Mouse (Mus musculus) left cerebral cortex, postnatal 4 days (tissue): ENCODE data around the gene Acp5. TPM values are rescaled to one million over a fixed set of nuclear protein-coding genes. Genes with fewer than 3 reads are reported as not detected.
A peak's percentile ranks its signal among the peaks of the same experiment; 100 is the strongest.
"Not testable (repeated sequence)": the region's sequence is repeated elsewhere in the genome, so short reads cannot be mapped to it uniquely, and the experiment has no call there.

Experiments
- DNase-seq: peaks from one replicate; pipeline ENCODE4 v3.0.0-alpha.2; 2022
- intact Hi-C: fragments of 180-260 bp; cut with DNase I; formaldehyde crosslinking; loops from one replicate; pipeline ENCODE4 v1.15.1; 2025
- total RNA-seq, 2 experiments: library from RNA; stranded (reverse); gene quantifications; 2 replicates each; pipeline ENCODE4 v1.2.3; 2021

Acp5 gene
- total RNA-seq, result under 1 TPM; 0.26 to 0.38 TPM

- intact Hi-C loops, result no loop called here
- DNase-seq, result no peak
These were observed at the start of gene Acp5 for GRCm38 (mm10) chr9:22135644-22136390. Gene Acp5 (minus strand): TSS chr9:22135711.

GRCm38 (mm10) chr9:22172318-22172717 lies 36.8 kb upstream of the Acp5 start:
- intact Hi-C loops, result no loop called here
- DNase-seq, result no peak

GRCm38 (mm10) chr9:22169327-22169726 lies 33.8 kb upstream of the Acp5 start:
- DNase-seq, result no peak
- intact Hi-C loops, result no loop called here

- DNase-seq, result no peak
- intact Hi-C loops, result no loop called here
These were observed 32.2 kb upstream of the Acp5 start for GRCm38 (mm10) chr9:22167751-22168150.

GRCm38 (mm10) chr9:22166686-22167085 lies 31.2 kb upstream of the Acp5 start:
- intact Hi-C loops, result no loop called here
- DNase-seq, result no peak

- intact Hi-C loops, result no loop called here
- DNase-seq, result no peak
These were observed 30.5 kb upstream of the Acp5 start for GRCm38 (mm10) chr9:22165964-22166363.

- intact Hi-C loops, result no loop called here
- DNase-seq, result peak; percentile 36
These were observed 29.5 kb upstream of the Acp5 start for GRCm38 (mm10) chr9:22164711-22165668.

- intact Hi-C loops, result no loop called here
- DNase-seq, result no peak
These were observed 27.4 kb upstream of the Acp5 start for GRCm38 (mm10) chr9:22162912-22163311.

- intact Hi-C loops, result no loop called here
- DNase-seq, result no peak
These were observed 26.8 kb upstream of the Acp5 start for GRCm38 (mm10) chr9:22162305-22162704.

- intact Hi-C loops, result no loop called here
- DNase-seq, result no peak
These were observed 25.8 kb upstream of the Acp5 start for GRCm38 (mm10) chr9:22161299-22161698.

GRCm38 (mm10) chr9:22157516-22158265 lies 22.2 kb upstream of the Acp5 start:
- no peak for DNase-seq
- intact Hi-C loops, result no loop called here

- intact Hi-C loops, result no loop called here
- DNase-seq, result peak; percentile 100
These were observed 21.2 kb upstream of the Acp5 start, which contains the start of gene Pigyl for GRCm38 (mm10) chr9:22156497-22157245. Gene Pigyl (plus strand): TSS chr9:22156846.

- intact Hi-C loops, result no loop called here
These were observed 20.1 kb upstream of the Acp5 start for GRCm38 (mm10) chr9:22155614-22156013.

GRCm38 (mm10) chr9:22153810-22154209 lies 18.3 kb upstream of the Acp5 start:
- intact Hi-C loops, result no loop called here
- DNase-seq, result no peak

More at GRCm38 (mm10) chr9:22155614-22156013, 20.1 kb upstream of the Acp5 start:
- DNase-seq, result peak; percentile 61

GRCm38 (mm10) chr9:22150946-22151345 lies 15.4 kb upstream of the Acp5 start:
- no peak for DNase-seq
- intact Hi-C loops, result no loop called here

GRCm38 (mm10) chr9:22150249-22150693 lies 14.8 kb upstream of the Acp5 start:
- intact Hi-C loops, DNase-seq: not testable (repeated sequence)

GRCm38 (mm10) chr9:22149426-22150248 lies 14.1 kb upstream of the Acp5 start:
- intact Hi-C loops, result no loop called here
- DNase-seq, result no peak

GRCm38 (mm10) chr9:22144304-22144965 lies 8.9 kb upstream of the Acp5 start:
- no peak for DNase-seq
- intact Hi-C loops, result no loop called here
